Mouse (Mus musculus): ENCODE results near the gene Slc4a8. TPM values are rescaled to one million over a fixed set of nuclear protein-coding genes. Genes with fewer than 3 reads are reported as not detected.

Gene Slc4a8
- total RNA-seq, 2 experiments from 2014 or later: 1.6 to 1.7 TPM

GRCm38 (mm10) chr15:100832144-100832543 lies 70.6 kb downstream of the Slc4a8 start:
- no peak for DNase-seq

- DNase-seq: no peak
These were observed 71.2 kb downstream of the Slc4a8 start for GRCm38 (mm10) chr15:100832784-100833183.

DNA sequence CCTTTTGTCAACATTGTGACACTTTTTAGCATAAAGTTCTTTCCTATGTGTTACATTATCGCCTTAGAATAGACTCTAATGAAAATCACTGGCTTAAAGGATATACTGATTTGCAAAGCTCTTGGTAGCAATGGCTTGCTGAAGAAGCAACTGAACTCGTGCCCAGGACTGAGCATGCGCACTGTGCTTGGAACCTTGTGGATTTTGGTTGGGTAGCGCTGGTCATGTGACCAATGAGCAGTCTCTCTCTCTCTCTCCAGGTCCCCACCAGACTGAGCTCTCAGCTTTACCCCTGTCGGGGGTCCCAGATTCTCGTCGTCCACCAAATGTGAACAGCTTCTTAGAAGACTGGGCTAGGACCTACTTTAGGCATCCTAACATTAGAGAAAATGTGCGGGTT lies 75.2 kb downstream of the Slc4a8 start:
- DNase-seq: no peak

DNA sequence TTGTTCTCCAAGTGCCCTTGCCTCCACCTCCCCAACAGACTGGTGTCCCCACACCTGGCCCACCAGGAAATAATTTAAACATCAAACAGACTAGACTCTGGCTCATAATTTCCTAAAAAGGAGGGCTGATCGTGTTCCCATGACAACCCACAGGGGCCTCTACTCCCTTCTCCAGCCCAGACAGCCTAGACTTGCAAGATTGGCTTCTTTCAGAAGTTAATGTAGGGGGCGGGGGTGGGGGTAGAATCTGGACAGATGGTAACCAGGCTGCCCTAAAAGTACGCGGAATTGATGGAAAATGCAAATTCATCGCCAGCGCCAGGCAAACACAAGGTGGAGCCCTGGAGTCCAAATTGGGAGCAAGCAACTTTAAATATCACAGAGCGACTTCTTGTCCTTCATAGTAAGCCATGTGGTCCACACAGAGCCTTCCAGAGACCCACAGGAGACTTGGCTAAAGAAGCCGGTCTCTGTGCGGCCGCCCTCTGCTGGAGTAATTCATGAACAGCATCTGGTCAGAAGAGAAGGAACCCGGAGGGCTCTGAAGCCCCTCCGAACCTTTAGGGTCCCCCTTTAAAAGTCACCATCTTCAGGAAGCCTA lies 77.2 kb downstream of the Slc4a8 start:
- peak; percentile 20 for DNase-seq

DNA sequence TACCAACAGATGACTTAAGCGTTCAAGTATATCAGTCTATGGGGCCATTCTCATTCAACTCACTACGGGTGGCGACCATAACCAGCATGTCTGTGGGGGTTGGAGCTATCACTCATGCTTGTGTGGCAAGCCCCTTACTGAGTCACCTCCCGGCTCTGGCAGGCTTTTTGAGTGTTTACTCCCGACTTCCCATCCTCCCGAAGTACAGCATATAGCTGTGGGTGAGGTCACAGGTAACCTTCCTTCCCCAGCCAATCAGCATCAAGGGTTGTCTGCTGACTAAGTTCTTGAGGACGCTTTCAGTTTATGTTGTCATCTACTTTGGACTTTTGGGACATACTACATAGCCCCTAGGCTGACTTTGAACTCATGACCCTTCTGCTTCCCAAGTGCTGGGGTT lies 82.8 kb downstream of the Slc4a8 start:
- DNase-seq: no peak

DNA sequence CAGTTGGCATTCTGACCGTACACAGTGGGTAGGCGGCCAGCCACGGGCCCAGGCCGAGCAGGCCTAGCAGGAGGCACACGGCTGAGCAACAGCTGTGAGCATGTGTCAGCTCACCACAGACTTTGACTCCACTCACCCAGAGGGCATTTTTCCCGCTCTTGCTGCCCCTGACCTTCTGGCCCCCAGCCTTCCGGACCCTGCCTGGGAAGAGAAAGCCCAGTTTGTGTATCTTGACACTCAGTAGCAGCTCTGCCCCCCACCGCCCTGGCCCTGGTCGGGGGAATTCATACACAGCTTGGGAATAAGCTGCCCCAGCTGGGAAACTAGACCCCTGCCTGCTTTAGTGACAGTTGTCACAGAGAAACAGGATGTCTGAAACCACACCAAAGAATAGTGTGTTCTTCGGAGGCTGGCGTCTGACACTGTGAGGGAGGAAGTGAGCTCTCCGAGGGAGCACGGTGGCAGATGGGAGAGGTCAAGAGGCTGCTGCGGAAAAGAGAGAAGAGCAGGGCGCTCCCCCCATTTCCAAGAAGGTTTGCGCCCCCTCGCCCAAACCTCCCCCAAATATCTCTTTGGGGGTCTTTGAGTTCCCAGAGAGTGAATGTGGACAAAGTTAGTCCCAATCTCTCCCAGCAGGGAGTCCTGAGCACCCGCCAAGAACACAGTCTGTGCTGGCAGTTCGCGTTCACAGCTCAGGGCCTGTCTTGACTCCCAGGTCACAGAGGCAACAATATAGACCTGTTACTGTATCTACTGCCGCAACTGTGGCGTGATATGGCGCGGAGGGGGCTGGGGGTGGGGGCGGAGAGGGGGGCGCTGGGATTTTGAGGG lies 83.7 kb downstream of the Slc4a8 start:
- DNase-seq: no peak

DNA sequence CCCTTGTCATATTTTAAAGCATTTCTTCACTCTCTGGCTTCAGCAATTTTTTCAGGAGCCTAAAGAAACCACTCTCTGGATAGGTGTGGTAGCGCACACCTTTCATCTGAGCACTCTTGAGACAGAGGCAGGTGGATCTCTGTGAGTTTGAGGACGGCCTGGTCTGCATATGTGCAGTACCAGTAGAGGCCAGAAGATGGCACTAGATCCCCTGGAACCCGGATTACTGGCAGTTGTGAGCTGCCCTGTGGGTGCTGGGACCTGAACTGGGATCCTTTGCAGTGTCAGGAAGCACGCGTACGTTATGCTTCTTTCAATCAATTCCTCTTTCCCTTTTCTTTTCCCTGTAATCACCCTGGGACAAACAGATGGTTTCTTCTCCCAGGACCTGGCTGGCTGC lies 85.6 kb downstream of the Slc4a8 start:
- no peak for DNase-seq

GRCm38 (mm10) chr15:100857586-100857985 lies 96.0 kb downstream of the Slc4a8 start:
- no peak for DNase-seq

- no peak for DNase-seq
These were observed 99.3 kb downstream of the Slc4a8 start for GRCm38 (mm10) chr15:100860856-100861255.

- no peak for DNase-seq
These were observed 104.0 kb downstream of the Slc4a8 start for GRCm38 (mm10) chr15:100865556-100865955.

GRCm38 (mm10) chr15:100869558-100869957 lies 108.0 kb downstream of the Slc4a8 start, which contains the start of gene Scn8a:
Gene Scn8a (plus strand): TSS chr15:100869858.
- no peak for DNase-seq

DNA sequence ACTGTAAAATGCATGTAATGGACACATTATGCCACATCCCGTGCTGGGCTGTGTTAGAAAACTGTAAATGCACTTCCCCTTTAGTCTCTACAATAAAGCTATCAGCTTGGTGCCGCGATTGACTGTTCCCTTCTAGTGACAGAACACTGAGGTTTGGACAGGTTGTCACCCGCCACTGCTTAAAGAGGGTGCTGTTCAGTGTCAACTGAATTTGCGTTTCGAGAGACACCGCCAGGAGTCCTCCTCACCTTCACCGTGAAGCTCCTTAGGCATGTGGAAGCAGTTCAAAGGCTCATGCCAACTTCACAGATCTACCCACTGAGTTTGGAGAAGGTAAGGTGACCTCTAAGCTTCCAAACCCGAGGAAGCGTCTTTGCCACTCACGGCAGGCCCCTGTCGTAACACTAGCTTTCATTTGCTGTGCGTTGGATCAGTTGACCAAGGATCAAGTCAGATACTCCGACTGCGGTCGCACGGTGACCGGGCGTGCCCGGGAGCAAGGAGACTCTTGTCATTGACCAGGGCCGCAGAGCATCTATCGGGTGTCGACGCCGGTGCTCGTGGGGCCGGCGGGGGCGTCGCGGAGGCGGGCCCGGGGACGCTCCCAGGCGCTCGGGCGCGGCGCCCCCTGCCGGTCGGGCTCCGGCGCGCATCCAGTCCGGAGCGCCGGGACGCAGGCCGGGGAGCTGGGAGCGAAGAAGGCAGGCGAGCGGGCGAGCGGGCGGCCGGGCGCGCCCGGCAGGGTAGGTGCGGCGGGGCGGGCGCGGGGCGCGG lies 108.6 kb downstream of the Slc4a8 start:
- peak; percentile 14 for DNase-seq

- no peak for DNase-seq
These were observed 109.2 kb downstream of the Slc4a8 start for GRCm38 (mm10) chr15:100870775-100871106.

- DNase-seq: no peak
These were observed 109.8 kb downstream of the Slc4a8 start for GRCm38 (mm10) chr15:100871107-100872011.

DNA sequence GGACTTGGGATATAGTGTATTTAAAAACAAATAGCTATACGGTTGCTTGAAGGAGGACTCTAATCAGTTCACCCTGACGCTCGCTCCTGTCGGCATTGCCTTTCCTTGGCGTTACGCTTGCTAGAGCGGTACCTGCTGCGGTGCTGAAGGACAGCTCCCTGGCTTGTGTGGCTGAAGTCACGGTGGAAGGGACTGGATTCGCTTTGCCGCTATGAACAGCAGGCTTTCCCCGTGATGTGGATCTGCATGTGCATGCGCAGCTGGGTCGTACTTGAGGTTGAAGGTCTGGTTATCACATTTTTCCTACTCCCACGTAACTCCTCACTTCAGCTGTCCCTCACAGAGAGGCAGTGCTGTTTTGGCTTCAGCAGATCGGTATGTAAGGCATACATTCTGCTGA lies 111.6 kb downstream of the Slc4a8 start:
- DNase-seq: peak; percentile 32

Other genes starting within 250 kb of the Slc4a8 start
- 10 to 100 TPM in 1 of 2 experiments, 1 to 10 TPM in 1; 9.3 to 11.1 TPM for gene Tfcp2, start 209.7 kb upstream of the Slc4a8 start, total RNA-seq (2021)
- gene Pou6f1, start 161.8 kb upstream of the Slc4a8 start, total RNA-seq (2021): 10 to 100 TPM; 12.3 to 12.5 TPM
- gene Dazap2, start 146.4 kb upstream of the Slc4a8 start, total RNA-seq (2021): 10 to 100 TPM; 51.9 to 55.1 TPM
- 1 to 10 TPM; 2.5 to 3.0 TPM for gene Smagp, start 124.8 kb upstream of the Slc4a8 start, total RNA-seq (2021)
- gene Bin2, start 92.2 kb upstream of the Slc4a8 start, total RNA-seq (2021): under 1 TPM in 1 of 2 experiments, not detected in 1; 0.61 TPM
- gene Cela1, start 73.8 kb upstream of the Slc4a8 start, total RNA-seq (2021): not detected
- gene Galnt6, start 32.4 kb upstream of the Slc4a8 start, total RNA-seq (2021): under 1 TPM; 0.08 to 0.13 TPM
- gene Scn8a, start 108.1 kb downstream of the Slc4a8 start, total RNA-seq (2021): under 1 TPM; 0.13 to 0.32 TPM